Mouse (Mus musculus): Measurements from ENCODE around the gene Rbm8a.

DNA sequence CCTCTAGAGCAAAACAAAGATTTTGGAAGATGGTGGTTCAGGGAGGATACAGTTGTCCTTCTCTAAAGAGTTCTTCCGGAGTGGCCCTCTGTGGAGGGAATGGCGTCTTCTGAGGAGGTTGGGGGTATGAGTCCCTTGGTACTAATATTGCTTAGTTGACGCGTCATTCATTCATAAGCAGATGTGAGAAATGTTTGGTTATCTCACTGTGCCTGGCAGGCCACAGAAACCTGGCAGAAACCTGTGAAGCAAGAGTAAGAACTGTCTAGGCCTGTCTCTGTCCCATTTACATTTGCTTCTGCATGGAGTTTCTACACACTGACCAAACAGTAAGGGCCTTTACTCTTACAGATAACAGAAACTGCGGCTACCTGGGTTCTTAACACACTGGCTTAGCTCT is 41.8 kb downstream of the Rbm8a start:
- no peak for TF ChIP-seq EP300 (IDR thresholded peaks at IDR 0.05; ENCODE audit: insufficient read depth, low read depth, low read length)
- TF ChIP-seq CTCF (IDR thresholded peaks at IDR 0.05): no peak
- TF ChIP-seq POLR2A (IDR thresholded peaks at IDR 0.05; ENCODE audit: insufficient read depth, low read depth, low read length): no peak

Data from heart, adult 2 months (tissue).